Mouse (Mus musculus): ENCODE results near the gene Abhd12. TPM values are rescaled to one million over a fixed set of nuclear protein-coding genes. Genes with fewer than 3 reads are reported as not detected.
A peak's percentile ranks its signal among the peaks of the same experiment; 100 is the strongest.

Abhd12 gene
- polyA plus RNA-seq, 1 experiment = not detected

- H3K27ac ChIP-seq (ENCODE audit: insufficient read depth, low read depth, low read length) = peak overlapping the region; percentile 78
- TF ChIP-seq CTCF (IDR thresholded peaks at IDR 0.05; ENCODE audit: insufficient read depth, low read depth, low read length) = no peak
- TF ChIP-seq POLR2A (IDR thresholded peaks at IDR 0.05; ENCODE audit: insufficient read depth, low read depth, low read length) = no peak
Measured at GRCm38 (mm10) chr2:150844798-150845197, 59.7 kb downstream of the Abhd12 start.

GRCm38 (mm10) chr2:150842049-150842461 is 62.5 kb downstream of the Abhd12 start:
- WGBS = 54% methylated on average over 7 of the region's 7 CpGs
- H3K4me1 ChIP-seq (ENCODE audit: control insufficient read depth, insufficient read depth, low read length) = peaks cover 35% of the 10 kb centered on the region
- TF ChIP-seq CTCF (IDR thresholded peaks at IDR 0.05; ENCODE audit: insufficient read depth, low read depth, low read length) (no peak), POLR2A (IDR thresholded peaks at IDR 0.05; ENCODE audit: insufficient read depth, low read depth, low read length) (no peak)
- H3K27ac ChIP-seq (ENCODE audit: insufficient read depth, low read depth, low read length) = peak overlapping the region; percentile 22; the same call in 1 of the 2 replicates
- H3K4me3 ChIP-seq (ENCODE audit: insufficient read depth, low read depth, low read length) = no peak overlapping the region

More at GRCm38 (mm10) chr2:150844798-150845197, 59.7 kb downstream of the Abhd12 start:
- 11% methylated on average over 1 of the region's 1 CpGs for WGBS
- H3K4me3 ChIP-seq (ENCODE audit: insufficient read depth, low read depth, low read length) = no peak overlapping the region
- H3K4me1 ChIP-seq (ENCODE audit: control insufficient read depth, insufficient read depth, low read length) = peaks cover 24% of the 10 kb centered on the region

- WGBS = 85% methylated on average over 11 of the region's 11 CpGs
- Histone ChIP-seq H3K4me1 (ENCODE audit: control insufficient read depth, insufficient read depth, low read length) (peaks cover 34% of the 10 kb centered on the region), H3K27ac (ENCODE audit: insufficient read depth, low read depth, low read length) (no peak overlapping the region), H3K4me3 (ENCODE audit: insufficient read depth, low read depth, low read length) (no peak overlapping the region)
- TF ChIP-seq POLR2A (IDR thresholded peaks at IDR 0.05; ENCODE audit: insufficient read depth, low read depth, low read length) (no peak), CTCF (IDR thresholded peaks at IDR 0.05; ENCODE audit: insufficient read depth, low read depth, low read length) (no peak)
Measured at GRCm38 (mm10) chr2:150841109-150841508, 63.4 kb downstream of the Abhd12 start.

- H3K4me3 ChIP-seq (ENCODE audit: insufficient read depth, low read depth, low read length) = no peak overlapping the region
- peaks cover 29% of the 10 kb centered on the region for H3K4me1 ChIP-seq (ENCODE audit: control insufficient read depth, insufficient read depth, low read length)
- peak overlapping the region; percentile 67 for H3K27ac ChIP-seq (ENCODE audit: insufficient read depth, low read depth, low read length)
- WGBS = 61% methylated on average over 12 of the region's 12 CpGs
- no peak for TF ChIP-seq CTCF (IDR thresholded peaks at IDR 0.05; ENCODE audit: insufficient read depth, low read depth, low read length)
- no peak for TF ChIP-seq POLR2A (IDR thresholded peaks at IDR 0.05; ENCODE audit: insufficient read depth, low read depth, low read length)
Measured at GRCm38 (mm10) chr2:150839686-150840471, 64.7 kb downstream of the Abhd12 start.

GRCm38 (mm10) chr2:150837781-150838180 is 66.8 kb downstream of the Abhd12 start:
- WGBS = 98% methylated on average over 3 of the region's 3 CpGs
- TF ChIP-seq POLR2A (IDR thresholded peaks at IDR 0.05; ENCODE audit: insufficient read depth, low read depth, low read length) = no peak
- TF ChIP-seq CTCF (IDR thresholded peaks at IDR 0.05; ENCODE audit: insufficient read depth, low read depth, low read length) = no peak
- Histone ChIP-seq H3K4me3 (ENCODE audit: insufficient read depth, low read depth, low read length) (no peak overlapping the region), H3K27ac (ENCODE audit: insufficient read depth, low read depth, low read length) (no peak overlapping the region), H3K4me1 (ENCODE audit: control insufficient read depth, insufficient read depth, low read length) (peaks cover 25% of the 10 kb centered on the region)

GRCm38 (mm10) chr2:150836906-150837305 is 67.6 kb downstream of the Abhd12 start:
- H3K27ac ChIP-seq (ENCODE audit: insufficient read depth, low read depth, low read length) = no peak overlapping the region
- TF ChIP-seq POLR2A (IDR thresholded peaks at IDR 0.05; ENCODE audit: insufficient read depth, low read depth, low read length) = no peak
- TF ChIP-seq CTCF (IDR thresholded peaks at IDR 0.05; ENCODE audit: insufficient read depth, low read depth, low read length) = no peak
- no peak overlapping the region for H3K4me3 ChIP-seq (ENCODE audit: insufficient read depth, low read depth, low read length)
- WGBS = 37% methylated on average over 15 of the region's 15 CpGs
- H3K4me1 ChIP-seq (ENCODE audit: control insufficient read depth, insufficient read depth, low read length) = peaks cover 20% of the 10 kb centered on the region

- H3K4me3 ChIP-seq (ENCODE audit: insufficient read depth, low read depth, low read length) = no peak overlapping the region
Measured at GRCm38 (mm10) chr2:150835975-150836374, 68.6 kb downstream of the Abhd12 start.

GRCm38 (mm10) chr2:150834616-150835015 is 69.9 kb downstream of the Abhd12 start:
- peaks cover 11% of the 10 kb centered on the region for H3K4me1 ChIP-seq (ENCODE audit: control insufficient read depth, insufficient read depth, low read length)
- H3K27ac ChIP-seq (ENCODE audit: insufficient read depth, low read depth, low read length) = no peak overlapping the region
- TF ChIP-seq CTCF (IDR thresholded peaks at IDR 0.05; ENCODE audit: insufficient read depth, low read depth, low read length) (no peak), POLR2A (IDR thresholded peaks at IDR 0.05; ENCODE audit: insufficient read depth, low read depth, low read length) (no peak)
- no peak overlapping the region for H3K4me3 ChIP-seq (ENCODE audit: insufficient read depth, low read depth, low read length)
- WGBS = 65% methylated on average over 7 of the region's 7 CpGs

More at GRCm38 (mm10) chr2:150835975-150836374, 68.6 kb downstream of the Abhd12 start:
- Histone ChIP-seq H3K4me1 (ENCODE audit: control insufficient read depth, insufficient read depth, low read length) (peaks cover 17% of the 10 kb centered on the region), H3K27ac (ENCODE audit: insufficient read depth, low read depth, low read length) (no peak overlapping the region)
- TF ChIP-seq POLR2A (IDR thresholded peaks at IDR 0.05; ENCODE audit: insufficient read depth, low read depth, low read length) = no peak
- WGBS = 94% methylated on average over 4 of the region's 4 CpGs

GRCm38 (mm10) chr2:150832029-150832428 is 72.5 kb downstream of the Abhd12 start:
- Histone ChIP-seq H3K27ac (ENCODE audit: insufficient read depth, low read depth, low read length) (no peak overlapping the region), H3K4me3 (ENCODE audit: insufficient read depth, low read depth, low read length) (no peak overlapping the region), H3K4me1 (ENCODE audit: control insufficient read depth, insufficient read depth, low read length) (0 out of 2 replicates have a peak, but pooled peaks cover 2% of the 10 kb centered on the region)
- TF ChIP-seq CTCF (IDR thresholded peaks at IDR 0.05; ENCODE audit: insufficient read depth, low read depth, low read length) (no peak), POLR2A (IDR thresholded peaks at IDR 0.05; ENCODE audit: insufficient read depth, low read depth, low read length) (no peak)
- WGBS = 79% methylated on average over 7 of the region's 7 CpGs
